Mouse (Mus musculus) brain, embryonic 14.5 days (tissue): ENCODE data around the gene Upp2.

Experiments used
- CTCF ChIP-seq: fragments of 200-500 bp; IDR thresholded peaks from 2 replicates; pipeline ENCODE4 v1.5.1; 2012; ENCODE audit warnings: inconsistent platforms, mild to moderate bottlenecking, moderate library complexity, borderline replicate concordance; ENCODE audit not compliant: insufficient read depth, insufficient read length; ENCODE audit errors: extremely low read depth
- POLR2A ChIP-seq: fragments of 200-500 bp; IDR thresholded peaks from 2 replicates; pipeline ENCODE4 v1.6.1; 2012; ENCODE audit warnings: mild to moderate bottlenecking, inconsistent platforms, borderline replicate concordance; ENCODE audit not compliant: poor library complexity, insufficient read depth, insufficient read length, severe bottlenecking; ENCODE audit errors: extremely low read depth

DNA sequence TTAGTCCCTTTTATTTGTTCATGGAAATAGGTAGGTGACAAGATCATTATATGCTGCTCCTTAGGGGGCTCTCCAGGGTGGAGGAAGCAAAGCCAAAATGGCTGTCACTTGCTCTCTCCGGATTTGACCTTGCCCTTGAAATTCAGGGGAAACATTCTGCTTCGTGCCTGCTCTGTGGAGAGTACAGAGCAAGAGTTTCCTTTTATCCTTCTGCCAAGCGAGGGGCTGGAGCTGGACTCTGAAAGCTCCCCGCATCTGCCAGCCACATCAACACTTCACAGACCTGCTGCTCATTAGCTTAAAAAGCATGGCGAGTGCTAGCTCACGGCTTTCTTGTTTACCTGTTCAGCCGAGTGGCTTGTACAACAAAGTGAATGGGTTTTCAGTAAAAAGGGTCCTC, 220.3 kb downstream of the Upp2 start:
- no peak for TF ChIP-seq CTCF
- no peak for TF ChIP-seq POLR2A
